Mouse (Mus musculus) limb, embryonic 11.5 days (tissue): ENCODE measurements around the gene Hepacam. TPM values are rescaled to one million over a fixed set of nuclear protein-coding genes. Genes with fewer than 3 reads are reported as not detected.

Experiments used
- ATAC-seq: fragments of 200-750 bp; cut with Nextera tagmentation; 2 replicates; pipeline ENCODE4 v1.8.0; 2017; ENCODE audit warnings: low read depth; ENCODE audit not compliant: insufficient number of reproducible peaks, low FRiP score, low TSS enrichment
- DNase-seq: peaks from one replicate; pipeline ENCODE4 v3.0.0-alpha.2; 2015; ENCODE audit warnings: low spot score
- H3K27ac ChIP-seq: fragments of 300-500 bp; sonication (generic); replicated peaks from 2 replicates; pipeline ENCODE4 v1.5.1; 2014; ENCODE audit warnings: low read depth, mild to moderate bottlenecking, low read length
- H3K27me3 ChIP-seq: fragments of 300-500 bp; sonication (generic); 2 replicates; pipeline ENCODE4 v1.6.1; 2014; ENCODE audit warnings: mild to moderate bottlenecking, low read length, mixed read lengths; ENCODE audit not compliant: control insufficient read depth, insufficient read depth
- H3K36me3 ChIP-seq: fragments of 300-500 bp; sonication (generic); 2 replicates; pipeline ENCODE4 v1.6.1; 2014; ENCODE audit warnings: mild to moderate bottlenecking, low read length, moderate library complexity, mixed read lengths; ENCODE audit not compliant: control insufficient read depth, insufficient read depth
- H3K4me1 ChIP-seq: fragments of 300-500 bp; sonication (generic); 2 replicates; pipeline ENCODE4 v1.6.1; 2014; ENCODE audit warnings: low read length, mixed read lengths; ENCODE audit not compliant: control insufficient read depth, insufficient read depth
- H3K4me2 ChIP-seq: fragments of 300-500 bp; sonication (generic); 2 replicates; pipeline ENCODE4 v1.6.1; 2014; ENCODE audit warnings: low read depth, mild to moderate bottlenecking, moderate library complexity; ENCODE audit not compliant: severe bottlenecking
- H3K4me3 ChIP-seq: fragments of 300-500 bp; sonication (generic); 2 replicates; pipeline ENCODE4 v1.5.1; 2014; ENCODE audit warnings: low read depth, low read length
- H3K9ac ChIP-seq: fragments of 300-500 bp; sonication (generic); 2 replicates; pipeline ENCODE4 v1.6.1; 2014; ENCODE audit warnings: mild to moderate bottlenecking, low read length
- H3K9me3 ChIP-seq: fragments of 300-500 bp; sonication (generic); 2 replicates; pipeline ENCODE4 v1.6.1; 2016; ENCODE audit warnings: low read length; ENCODE audit not compliant: control insufficient read depth
- WGBS: fragments of 180-500 bp; shearing (Covaris S2); extraction: QIAGEN DNeasy Blood & Tissue Kit; methylation state at CpG from one replicate; pipeline ENCODE4 v1.1.7; 2014; 5-methylcytosine and 5-hydroxymethylcytosine counted together
- polyA plus RNA-seq: library from polyadenylated mRNA; unstranded; fragments of >200 nt; fragmentation: Nextera tagmentation; extraction: Ambion mirVana; gene quantifications from 2 replicates; pipeline ENCODE4 v1.2.1, GENCODE M21; 2014

Hepacam gene
- polyA plus RNA-seq, 1 experiment from 2014 or later: 0.07 TPM

DNA sequence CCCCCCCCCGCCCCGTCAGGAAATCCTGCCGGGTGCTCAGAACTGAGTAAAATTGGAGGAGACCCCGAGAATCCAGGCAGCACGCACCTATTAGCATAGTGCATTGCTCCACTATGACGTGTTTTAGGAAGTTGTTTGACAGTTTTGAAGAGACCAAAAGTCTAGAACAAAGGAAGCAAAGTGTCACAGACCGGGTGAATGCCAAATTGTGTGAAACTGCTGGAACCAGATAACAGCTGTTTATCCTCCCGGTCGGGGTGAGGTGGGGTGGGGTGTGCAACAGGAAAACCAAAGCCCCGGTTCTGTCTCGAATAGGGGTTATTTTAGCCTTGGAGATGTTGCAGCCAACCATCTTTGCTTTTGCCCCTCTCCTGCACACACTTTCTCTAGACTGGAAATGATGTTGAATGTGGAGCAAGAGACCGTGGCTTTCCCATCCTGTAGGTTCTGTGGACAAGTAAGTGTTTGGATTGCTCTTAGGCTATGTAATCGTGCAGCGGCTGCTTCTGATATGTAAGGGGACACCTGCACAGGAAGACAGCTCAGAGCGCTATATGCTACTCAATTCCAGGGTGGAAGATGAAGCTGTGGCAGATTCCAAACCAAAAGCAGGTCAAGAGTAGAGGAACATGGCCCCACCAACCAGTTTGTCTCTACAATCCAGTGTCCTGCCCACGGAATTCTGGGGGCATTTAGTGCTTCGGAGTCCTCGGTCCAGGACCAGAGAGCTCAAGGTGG lies 66.8 kb downstream of the Hepacam start:
- Histone ChIP-seq H3K27ac (no peak overlapping the region), H3K4me2 (no peak overlapping the region), H3K4me3 (no peak overlapping the region), H3K9me3 (no peaks in the 10 kb centered on the region), H3K36me3 (no peaks in the 10 kb centered on the region), H3K9ac (no peak overlapping the region), H3K27me3 (peaks cover 71% of the 10 kb centered on the region), H3K4me1 (peaks cover 6% of the 10 kb centered on the region)
- no peak for ATAC-seq
- no peak for DNase-seq
- 3% methylated on average over 18 of the region's 18 CpGs for WGBS

DNA sequence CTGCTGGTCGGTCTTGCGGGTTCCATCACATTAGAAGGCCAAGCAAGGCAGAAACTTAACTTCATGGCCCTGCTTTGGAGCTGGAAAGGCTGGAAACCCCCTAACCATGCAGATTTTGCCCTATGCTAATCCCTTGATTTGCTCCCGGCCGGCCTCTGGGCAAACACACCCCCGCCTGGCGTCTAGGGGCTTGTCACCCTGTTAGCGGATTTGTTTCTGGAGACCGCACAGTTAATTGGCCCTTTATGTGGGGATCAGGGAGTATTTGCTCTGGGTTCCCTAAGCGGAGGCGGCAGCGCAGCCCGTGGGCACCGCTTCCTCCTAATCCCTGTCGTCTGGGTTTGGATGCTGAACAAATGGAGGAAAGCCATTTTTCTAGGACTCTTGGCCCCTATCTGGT lies 67.8 kb downstream of the Hepacam start:
- DNase-seq: peak; percentile 49
- no peak overlapping the region for H3K27ac ChIP-seq
- H3K36me3 ChIP-seq: no peaks in the 10 kb centered on the region
- no peak overlapping the region for H3K9ac ChIP-seq
- H3K9me3 ChIP-seq: no peaks in the 10 kb centered on the region
- H3K4me1 ChIP-seq: peaks cover 6% of the 10 kb centered on the region
- H3K27me3 ChIP-seq: peaks cover 61% of the 10 kb centered on the region
- no peak overlapping the region for H3K4me3 ChIP-seq
- WGBS: under 1% methylated on average over 14 of the region's 14 CpGs
- ATAC-seq: no peak
- H3K4me2 ChIP-seq: no peak overlapping the region

DNA sequence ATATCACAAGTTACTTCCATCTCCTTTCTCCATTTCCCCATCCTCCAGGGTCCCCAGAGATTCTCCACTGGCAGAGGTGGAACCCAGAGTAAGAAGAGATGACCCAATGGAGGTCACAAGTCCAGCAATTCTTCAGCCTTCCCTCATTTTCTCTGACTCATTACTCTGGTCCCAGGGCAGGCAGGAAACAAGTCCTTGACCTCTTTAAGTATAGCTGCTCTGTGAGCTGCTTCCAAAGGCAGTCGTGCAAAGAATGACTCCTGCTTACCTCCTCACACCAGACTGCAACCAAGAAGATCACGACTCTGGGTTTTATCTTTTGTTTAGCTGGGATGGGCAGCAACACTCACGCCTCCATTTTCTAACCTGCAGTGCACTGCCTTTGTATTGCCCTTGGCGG lies 68.5 kb downstream of the Hepacam start:
- Histone ChIP-seq H3K36me3 (no peaks in the 10 kb centered on the region), H3K27ac (no peak overlapping the region), H3K4me3 (no peak overlapping the region), H3K9me3 (no peaks in the 10 kb centered on the region), H3K4me1 (peaks cover 6% of the 10 kb centered on the region), H3K4me2 (no peak overlapping the region), H3K9ac (no peak overlapping the region), H3K27me3 (peaks cover 56% of the 10 kb centered on the region)
- DNase-seq: no peak
- WGBS: 6% methylated on average over 4 of the region's 4 CpGs
- no peak for ATAC-seq

Other genes with a start within 250 kb of the Hepacam start
- 11.3 and 12.4 TPM in 2 replicates for gene Pknox2, start 219.9 kb upstream of the Hepacam start, polyA plus RNA-seq
- 11.4 and 11.5 TPM in 2 replicates for gene Tmem218, start 159.1 kb upstream of the Hepacam start, polyA plus RNA-seq
- 1.1 and 1.4 TPM in 2 replicates for gene Slc37a2, start 111.6 kb upstream of the Hepacam start, polyA plus RNA-seq
- 6.1 and 6.6 TPM in 2 replicates for gene Ccdc15, start 18.9 kb upstream of the Hepacam start, polyA plus RNA-seq
- gene Robo4, start 34.5 kb downstream of the Hepacam start, polyA plus RNA-seq: 6.6 and 9.0 TPM in 2 replicates
- 0.16 and 0.33 TPM in 2 replicates for gene Robo3, start 65.9 kb downstream of the Hepacam start, polyA plus RNA-seq
- 34.1 and 35.6 TPM in 2 replicates for gene Msantd2, start 122.0 kb downstream of the Hepacam start, polyA plus RNA-seq
- gene Esam, start 160.7 kb downstream of the Hepacam start, polyA plus RNA-seq: 27.4 and 30.4 TPM in 2 replicates
- gene Vsig2, start 171.9 kb downstream of the Hepacam start, polyA plus RNA-seq: 0.55 and 0.87 TPM in 2 replicates
- gene Nrgn, start 185.6 kb downstream of the Hepacam start, polyA plus RNA-seq: 1.7 and 2.6 TPM in 2 replicates
- gene Siae, start 188.3 kb downstream of the Hepacam start, polyA plus RNA-seq: 5.0 and 7.2 TPM in 2 replicates
- 5.4 and 7.2 TPM in 2 replicates for gene Spa17, start 246.4 kb downstream of the Hepacam start, polyA plus RNA-seq